Mouse (Mus musculus) heart, postnatal 0 days (tissue): ENCODE data around the gene Cldn10. TPM values are rescaled to one million over a fixed set of nuclear protein-coding genes. Genes with fewer than 3 reads are reported as not detected.
A peak's percentile ranks its signal among the peaks of the same experiment; 100 is the strongest.

ENCODE experiments used
- ATAC-seq: fragments of 200-750 bp; cut with Nextera tagmentation; 2 replicates; pipeline ENCODE4 v1.8.0; 2017; ENCODE audit warnings: low read depth, moderate number of reproducible peaks, moderate library complexity; ENCODE audit not compliant: insufficient read depth
- DNase-seq: peaks from one replicate; pipeline ENCODE4 v3.0.0-alpha.2; 2016; ENCODE audit warnings: low spot score
- H3K27ac ChIP-seq: fragments of 300-500 bp; sonication (generic); 2 replicates; pipeline ENCODE4 v1.5.1; 2014; ENCODE audit warnings: low read depth, mild to moderate bottlenecking
- H3K27me3 ChIP-seq: fragments of 300-500 bp; sonication (generic); 2 replicates; pipeline ENCODE4 v1.6.1; 2014; ENCODE audit warnings: low read length, mixed read lengths; ENCODE audit not compliant: control insufficient read depth, insufficient read depth
- H3K36me3 ChIP-seq: fragments of 300-500 bp; sonication (generic); replicated peaks from 2 replicates; pipeline ENCODE4 v1.6.1; 2014; ENCODE audit warnings: low read length, mixed read lengths; ENCODE audit not compliant: control insufficient read depth, insufficient read depth
- H3K4me1 ChIP-seq: fragments of 300-500 bp; sonication (generic); 2 replicates; pipeline ENCODE4 v1.6.1; 2014; ENCODE audit warnings: antibody characterized with exemption; ENCODE audit not compliant: control insufficient read depth, insufficient read depth
- H3K4me2 ChIP-seq: fragments of 300-500 bp; sonication (generic); 2 replicates; pipeline ENCODE4 v1.6.1; 2014; ENCODE audit warnings: low read depth, mild to moderate bottlenecking, low read length, moderate library complexity
- H3K4me3 ChIP-seq: fragments of 300-500 bp; sonication (generic); 2 replicates; pipeline ENCODE4 v1.5.1; 2014; ENCODE audit warnings: low read depth, low read length
- H3K9ac ChIP-seq: fragments of 300-500 bp; sonication (generic); replicated peaks from 2 replicates; pipeline ENCODE4 v1.6.1; 2014; ENCODE audit warnings: low read depth, low read length, mixed read lengths
- H3K9me3 ChIP-seq: fragments of 300-500 bp; sonication (generic); replicated peaks from 2 replicates; pipeline ENCODE4 v1.6.1; 2016; ENCODE audit warnings: low read length; ENCODE audit not compliant: control insufficient read depth
- CTCF ChIP-seq: IDR thresholded peaks from 2 replicates; pipeline ENCODE4 v1.5.1; 2016; ENCODE audit warnings: antibody characterized with exemption, control low read depth, low read depth
- EP300 ChIP-seq: IDR thresholded peaks from 2 replicates; pipeline ENCODE4 v1.6.1; 2016; ENCODE audit warnings: antibody characterized with exemption, low read depth
- WGBS: fragments of 180-500 bp; shearing (Covaris S2); extraction: QIAGEN DNeasy Blood & Tissue Kit; methylation state at CpG from one replicate; pipeline ENCODE4 v1.1.7; 2014; 5-methylcytosine and 5-hydroxymethylcytosine counted together
- polyA plus RNA-seq: library from polyadenylated mRNA; unstranded; fragments of >200 nt; fragmentation: Nextera tagmentation; extraction: Ambion mirVana; gene quantifications from 2 replicates; pipeline ENCODE4 v1.2.1, GENCODE M21; 2015
- total RNA-seq: library from RNA; depleted of rRNA; stranded (reverse); fragments of >200 nt; gene quantifications from 2 replicates; pipeline ENCODE4 v1.2.3, GENCODE M21; 2014; ENCODE audit warnings: low replicate concordance

Gene Cldn10
- total and polyA plus RNA-seq, 2 experiments from 2014 or later, result 0.15 to 1.7 TPM

DNA sequence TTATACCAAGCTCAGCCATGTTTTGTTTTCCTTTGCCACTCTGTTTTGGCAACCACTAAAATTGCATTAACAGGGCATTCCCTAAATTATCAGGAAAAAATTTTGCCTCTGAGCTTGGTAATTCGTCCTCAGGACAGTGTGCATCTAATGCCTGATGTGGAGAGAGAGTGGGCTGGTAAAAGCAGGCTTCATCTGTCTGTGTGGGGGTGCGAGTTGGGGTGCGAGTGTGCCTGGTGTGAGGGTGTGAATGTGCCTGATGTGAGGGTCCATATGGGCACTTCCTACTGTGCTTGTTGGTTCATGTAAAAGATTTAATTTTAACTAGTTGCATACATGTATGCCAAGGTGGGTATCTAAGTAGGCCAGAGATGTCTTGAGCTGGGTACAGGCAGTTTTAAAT is 115.7 kb downstream of the Cldn10 start:
- Histone ChIP-seq H3K27ac (no peak overlapping the region), H3K27me3 (no peaks in the 10 kb centered on the region), H3K36me3 (no peaks in the 10 kb centered on the region), H3K9ac (no peak overlapping the region), H3K9me3 (no peaks in the 10 kb centered on the region), H3K4me1 (no peaks in the 10 kb centered on the region), H3K4me3 (no peak overlapping the region), H3K4me2 (no peak overlapping the region)
- TF ChIP-seq CTCF (no peak), EP300 (no peak)
- no peak for ATAC-seq
- 84% methylated on average over 3 of the region's 3 CpGs for WGBS
- no peak for DNase-seq

DNA sequence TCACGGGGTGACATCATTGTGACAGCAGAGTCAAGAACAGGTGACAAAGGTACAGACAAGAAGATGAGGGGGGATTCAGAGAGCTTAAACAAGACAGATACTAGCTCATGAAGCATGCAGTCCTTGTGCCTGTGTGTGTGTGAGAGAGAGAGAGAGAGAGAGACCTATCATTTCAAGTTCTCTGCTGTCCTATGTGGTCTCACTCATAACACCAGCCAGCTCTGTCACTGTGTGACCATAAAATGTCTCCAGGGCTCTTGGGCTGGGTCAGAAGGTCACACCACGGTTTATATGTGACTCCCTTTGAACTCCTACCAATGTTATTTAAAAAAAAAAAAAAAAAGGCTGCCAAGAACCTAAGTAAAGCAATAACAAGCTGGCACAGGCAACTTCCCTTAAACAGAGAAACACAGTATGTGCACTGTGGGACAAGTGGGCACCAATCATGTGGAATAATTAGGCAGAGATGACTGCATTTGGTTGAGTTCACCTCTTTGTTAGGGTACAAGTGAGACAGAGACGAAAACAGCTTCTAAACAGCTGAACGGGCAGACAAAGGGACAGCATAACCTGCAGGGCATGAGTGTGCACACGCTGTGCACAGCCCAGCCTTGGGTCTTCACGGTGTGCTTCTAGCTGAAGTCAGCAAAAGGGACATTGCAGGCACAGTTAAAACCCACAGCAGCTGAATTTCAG is 116.3 kb downstream of the Cldn10 start:
- Histone ChIP-seq H3K4me2 (no peak overlapping the region), H3K27me3 (no peaks in the 10 kb centered on the region), H3K9me3 (no peaks in the 10 kb centered on the region), H3K27ac (no peak overlapping the region), H3K4me1 (no peaks in the 10 kb centered on the region), H3K4me3 (no peak overlapping the region), H3K9ac (no peak overlapping the region), H3K36me3 (no peaks in the 10 kb centered on the region)
- DNase-seq (no peak), ATAC-seq (no peak)
- WGBS, result 80% methylated on average over 6 of the region's 6 CpGs
- no peak for TF ChIP-seq EP300
- TF ChIP-seq CTCF, result no peak

DNA sequence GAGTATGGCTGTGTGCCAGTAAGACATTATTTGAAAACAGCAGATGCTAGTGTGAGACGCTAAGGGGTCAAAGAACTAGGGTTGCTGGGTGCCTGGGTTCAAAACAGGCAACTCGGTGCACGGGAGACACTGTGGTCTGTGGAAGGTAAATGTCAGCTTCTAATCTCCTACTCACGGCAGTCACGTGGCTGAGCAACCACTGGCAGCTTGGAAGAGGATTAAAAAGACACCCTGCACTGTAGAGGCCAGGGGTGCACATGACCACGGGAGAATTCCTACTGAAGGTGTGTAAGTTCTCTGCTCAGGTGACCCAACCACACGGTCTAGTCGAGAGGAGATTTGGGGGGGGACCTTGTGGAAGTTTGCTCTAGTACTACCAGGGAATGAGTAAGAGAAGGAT is 119.9 kb downstream of the Cldn10 start:
- WGBS, result 27% methylated on average over 8 of the region's 8 CpGs
- Histone ChIP-seq H3K9me3 (no peaks in the 10 kb centered on the region), H3K36me3 (no peaks in the 10 kb centered on the region), H3K27me3 (no peaks in the 10 kb centered on the region), H3K9ac (no peak overlapping the region), H3K27ac (no peak overlapping the region), H3K4me3 (no peak overlapping the region), H3K4me1 (no peaks in the 10 kb centered on the region), H3K4me2 (peak overlapping the region; percentile 31; the same call in 1 of the 2 replicates)
- DNase-seq, result no peak
- TF ChIP-seq EP300 (no peak), CTCF (no peak)
- peak; percentile 60 for ATAC-seq

DNA sequence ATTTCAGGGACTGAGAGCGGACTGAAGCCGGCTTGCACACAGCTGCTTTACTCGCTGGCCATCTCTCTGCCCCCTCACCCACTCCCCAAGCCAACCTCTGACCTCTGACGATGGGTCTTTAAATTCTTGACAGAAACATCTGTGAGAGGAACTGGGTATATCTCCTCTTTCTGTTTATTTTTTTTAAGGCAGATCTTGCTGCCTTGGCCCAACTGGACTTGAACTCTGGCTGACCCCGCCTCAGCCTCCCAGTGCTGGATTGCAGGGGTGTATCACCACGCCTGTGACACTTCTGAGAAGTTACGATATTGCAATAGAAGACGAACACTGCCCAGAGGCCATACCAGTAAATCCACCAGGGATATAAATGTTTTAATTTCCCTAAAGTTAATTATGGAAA is 122.2 kb downstream of the Cldn10 start:
- TF ChIP-seq EP300, result no peak
- no peak for TF ChIP-seq CTCF
- H3K36me3 ChIP-seq, result no peaks in the 10 kb centered on the region
- no peak overlapping the region for H3K9ac ChIP-seq
- WGBS, result 68% methylated on average over 8 of the region's 8 CpGs
- H3K4me3 ChIP-seq, result no peak overlapping the region
- no peaks in the 10 kb centered on the region for H3K27me3 ChIP-seq
- no peak overlapping the region for H3K27ac ChIP-seq
- no peaks in the 10 kb centered on the region for H3K9me3 ChIP-seq
- H3K4me1 ChIP-seq, result no peaks in the 10 kb centered on the region
- ATAC-seq (no peak), DNase-seq (no peak)
- no peak overlapping the region for H3K4me2 ChIP-seq

DNA sequence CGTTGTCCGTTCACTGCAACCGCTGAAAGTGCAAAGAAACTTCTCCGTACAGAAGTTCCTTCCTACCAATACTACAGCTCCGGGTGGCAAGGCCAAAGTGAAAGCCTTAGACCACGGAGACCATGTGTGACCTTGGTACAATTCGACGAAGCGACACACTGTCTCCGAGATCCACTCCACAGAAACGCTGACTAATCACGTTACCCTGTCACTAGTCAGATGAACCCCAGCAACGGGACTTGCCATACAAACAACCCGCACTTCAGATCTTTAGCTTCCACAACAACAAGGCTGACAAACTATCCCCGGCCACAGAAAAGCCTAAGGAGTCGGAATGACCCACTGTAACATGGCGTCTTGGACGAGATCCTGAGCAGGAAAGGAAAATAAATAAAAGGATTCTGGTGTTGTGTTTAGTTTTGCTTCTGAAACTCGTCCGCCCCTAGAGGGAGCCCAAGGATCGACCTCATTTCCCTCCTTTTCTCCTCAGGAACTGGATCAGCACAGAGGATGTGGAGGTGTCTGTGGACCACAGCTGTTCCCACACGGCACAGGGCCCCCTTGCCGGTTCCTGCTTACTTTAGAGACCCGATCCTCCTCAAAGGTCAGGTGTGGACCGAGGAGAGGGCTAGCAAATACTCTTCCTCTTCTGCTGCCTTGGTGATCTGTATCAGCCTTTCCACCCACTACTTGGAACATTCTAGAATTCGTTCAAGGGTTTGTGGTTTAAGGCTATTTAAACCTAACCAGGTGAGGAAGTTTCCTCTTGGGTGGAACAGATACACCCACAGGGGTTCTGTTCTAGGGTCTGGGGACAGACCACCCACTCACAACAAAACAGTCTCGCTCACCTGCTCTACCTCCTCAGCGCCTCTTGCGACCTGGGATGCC is 122.9 kb downstream of the Cldn10 start:
- Histone ChIP-seq H3K36me3 (no peaks in the 10 kb centered on the region), H3K4me2 (peak overlapping the region; percentile 45), H3K4me1 (no peaks in the 10 kb centered on the region), H3K27ac (no peak overlapping the region), H3K9ac (no peak overlapping the region), H3K27me3 (no peaks in the 10 kb centered on the region), H3K9me3 (no peaks in the 10 kb centered on the region), H3K4me3 (peak overlapping the region; percentile 22; the same call in 1 of the 2 replicates)
- ATAC-seq, result peak; percentile 28; the same call in 1 of the 2 replicates
- WGBS, result 60% methylated on average over 29 of the region's 29 CpGs
- peak; percentile 50 for DNase-seq
- TF ChIP-seq EP300 (no peak), CTCF (peak; percentile 66)
